Mouse (Mus musculus) left cerebral cortex, postnatal 14 days (tissue): ENCODE results near the gene Gprc5a. TPM values are rescaled to one million over a fixed set of nuclear protein-coding genes. Genes with fewer than 3 reads are reported as not detected.

Experiments
- DNase-seq, 2 experiments: peaks; one replicate each; pipeline ENCODE4 v3.0.0; 2021 to 2022; ENCODE audit warnings: low spot score in 2 of 2, mixed read lengths in 1 of 2
- intact Hi-C: fragments of 180-260 bp; cut with DNase I; formaldehyde crosslinking; loops from one replicate; pipeline ENCODE4 v1.15.1; 2025
- long read RNA-seq, 2 experiments: library from polyadenylated mRNA; stranded (forward); transcript quantifications; one replicate each; pipeline ENCODE4 v2.0.0; 2021
- total RNA-seq, 2 experiments: library from RNA; stranded (reverse); gene quantifications; 2 replicates each; pipeline ENCODE4 v1.2.3; 2021

The Gprc5a gene
- total RNA-seq, result under 1 TPM; 0.21 to 0.44 TPM
- long read RNA-seq, experiment 1, result 0 reads
- long read RNA-seq, experiment 2, result 0 reads

DNA sequence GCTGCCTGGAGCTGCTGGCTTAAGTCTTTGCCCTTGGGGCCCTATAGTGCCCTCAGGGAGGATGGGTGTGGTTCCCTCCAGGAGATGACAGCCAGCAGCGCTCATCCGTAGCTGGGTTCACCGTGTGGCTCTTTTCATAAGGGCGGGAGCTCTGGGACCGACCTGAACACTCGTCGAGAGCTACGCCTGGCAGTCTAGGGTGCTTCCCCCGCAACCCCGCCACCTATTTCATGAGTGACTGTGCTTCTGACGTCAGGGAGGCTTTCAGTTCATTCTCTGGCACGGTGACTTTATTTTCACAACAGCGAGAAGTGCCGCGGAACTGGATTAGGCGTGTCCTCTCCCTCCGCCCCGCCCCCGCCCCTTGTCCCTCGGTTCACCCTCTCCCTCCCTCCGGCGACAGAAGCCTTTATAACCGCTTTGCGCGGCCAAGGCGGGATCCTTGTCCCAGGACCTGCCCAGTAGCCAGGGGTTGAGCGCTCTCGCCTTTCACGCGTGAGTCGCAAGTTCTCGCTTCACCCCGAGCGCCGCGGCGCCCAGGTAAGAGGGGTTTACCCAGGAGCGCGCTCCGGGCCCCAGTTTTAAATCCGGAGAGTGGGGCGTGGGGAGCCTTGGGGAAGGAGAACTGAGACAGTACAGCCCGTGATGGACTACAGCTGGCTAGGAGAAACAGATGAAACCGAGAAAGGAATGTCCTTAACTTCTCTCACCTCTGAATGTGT lies at the start of gene Gprc5a:
Gprc5a (plus strand) TSS at position 416 of the 722 bp plus-strand sequence.
- intact Hi-C loops, result no loop called here
- peak; percentile 8 to 14 for DNase-seq

DNA sequence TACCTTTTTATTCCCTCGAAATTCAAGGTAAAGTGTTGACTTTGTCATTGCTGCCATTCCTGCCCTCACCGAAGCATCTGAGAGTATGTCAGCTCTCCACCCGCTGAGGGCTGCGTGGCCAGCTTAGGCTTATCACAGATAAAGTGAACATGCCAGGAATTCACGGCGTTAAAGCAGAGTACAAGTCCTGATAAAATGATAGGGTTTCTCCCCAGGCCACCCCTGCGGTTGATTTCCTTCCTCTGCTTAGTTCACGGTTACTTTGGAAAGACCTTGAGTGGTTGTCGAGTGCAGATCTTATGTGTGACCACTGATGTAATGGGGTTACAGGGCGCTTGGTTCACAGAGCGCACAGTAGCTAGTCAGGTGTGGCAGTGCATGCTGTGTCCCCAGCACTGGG lies 48.2 kb upstream of the Gprc5a start:
- DNase-seq, result no peak
- intact Hi-C loops, result no loop called here

DNA sequence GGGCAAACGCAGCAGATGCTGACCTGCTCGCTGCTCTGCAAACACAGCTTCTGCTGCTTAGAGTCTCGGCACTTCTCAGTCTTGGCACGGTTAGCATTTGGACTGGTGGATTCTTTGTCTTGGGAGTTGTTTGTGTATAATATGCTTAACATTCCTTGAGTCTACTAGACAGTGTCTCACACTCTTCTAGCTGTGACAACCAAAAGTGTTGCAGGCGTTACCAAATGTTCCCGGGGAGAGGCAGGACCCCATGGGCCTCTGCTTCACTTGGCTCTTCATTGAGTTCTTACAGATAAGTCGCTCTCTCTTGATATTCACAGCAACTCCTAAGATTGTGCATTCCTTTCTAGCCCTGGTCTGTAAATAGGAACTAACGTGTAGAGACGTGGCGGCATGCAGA lies 45.9 kb upstream of the Gprc5a start:
- intact Hi-C loops, result no loop called here
- no peak for DNase-seq

DNA sequence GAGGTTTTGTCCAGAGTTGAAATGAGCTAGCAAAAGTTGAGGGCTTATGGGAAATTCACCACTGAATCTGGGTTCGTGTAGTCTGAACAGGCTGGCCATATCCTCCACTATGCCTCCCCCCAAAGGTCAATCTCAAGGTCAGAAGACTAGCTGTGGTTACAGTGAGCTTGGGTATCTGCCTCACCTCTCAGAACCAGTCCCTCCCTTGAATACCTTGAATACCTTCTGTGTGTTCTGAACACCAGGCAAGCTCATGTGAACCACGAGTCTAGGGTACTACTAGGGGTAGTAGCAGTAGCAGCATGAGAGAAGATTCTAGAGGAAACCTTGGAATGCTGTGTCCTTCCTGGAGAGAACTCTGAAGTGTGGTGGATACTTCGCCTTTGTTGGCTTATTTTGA lies 43.8 kb upstream of the Gprc5a start:
- intact Hi-C loops, result no loop called here
- no peak for DNase-seq

DNA sequence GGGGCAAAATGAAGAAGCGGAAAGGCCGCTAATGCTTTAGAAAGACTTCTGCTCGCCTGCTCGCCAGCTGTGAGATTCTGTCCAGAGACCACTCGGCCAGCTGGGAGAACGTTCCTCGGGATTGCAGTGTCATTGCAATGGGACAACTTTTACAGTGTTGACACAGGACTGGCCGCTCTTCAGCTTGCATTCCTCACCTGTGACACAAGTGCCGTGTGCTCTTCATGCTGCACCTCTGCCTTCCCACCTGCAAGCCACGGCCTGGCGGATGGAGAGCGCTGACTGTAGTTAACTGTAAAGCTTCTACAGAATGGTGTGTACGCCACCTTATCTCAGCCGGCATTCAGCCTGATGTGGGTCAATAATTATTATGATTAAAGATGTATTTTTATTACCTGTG lies 42.1 kb upstream of the Gprc5a start:
- DNase-seq, result no peak
- intact Hi-C loops, result no loop called here

DNA sequence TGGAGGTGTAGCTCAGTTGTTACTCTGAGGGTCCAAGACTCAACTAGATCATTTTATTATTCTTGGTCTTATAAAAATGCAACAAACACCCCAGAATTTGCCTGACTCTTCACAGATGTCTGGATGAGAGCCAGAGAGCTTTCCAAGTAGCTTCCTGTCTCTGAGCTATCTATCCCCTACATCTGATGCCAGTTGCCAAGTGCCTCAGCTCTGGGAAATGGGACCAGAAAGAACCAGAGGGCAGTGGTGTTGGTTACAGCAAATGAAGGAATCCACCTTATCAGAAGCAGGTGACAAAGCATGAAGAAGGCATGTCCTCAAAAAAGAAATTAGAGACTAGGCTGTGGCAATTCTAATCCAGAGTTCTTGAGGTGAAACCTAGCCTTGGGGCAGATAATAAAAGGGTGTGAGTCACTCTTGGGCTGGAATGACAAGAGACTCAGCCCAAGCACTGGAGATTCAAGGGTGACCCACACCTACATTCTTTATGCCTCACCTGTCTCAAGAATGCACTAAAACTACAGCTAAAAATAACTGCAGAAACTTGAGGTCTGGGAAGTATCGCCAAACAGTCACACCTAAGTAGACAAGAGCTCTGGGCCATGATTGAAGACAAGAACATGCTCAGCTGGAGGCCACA lies 40.5 kb upstream of the Gprc5a start:
- no peak for DNase-seq
- intact Hi-C loops, result loop anchor here (5.0 kb wide), 1 partner anchor 117 kb away; no protein-coding TSS in a partner anchor

DNA sequence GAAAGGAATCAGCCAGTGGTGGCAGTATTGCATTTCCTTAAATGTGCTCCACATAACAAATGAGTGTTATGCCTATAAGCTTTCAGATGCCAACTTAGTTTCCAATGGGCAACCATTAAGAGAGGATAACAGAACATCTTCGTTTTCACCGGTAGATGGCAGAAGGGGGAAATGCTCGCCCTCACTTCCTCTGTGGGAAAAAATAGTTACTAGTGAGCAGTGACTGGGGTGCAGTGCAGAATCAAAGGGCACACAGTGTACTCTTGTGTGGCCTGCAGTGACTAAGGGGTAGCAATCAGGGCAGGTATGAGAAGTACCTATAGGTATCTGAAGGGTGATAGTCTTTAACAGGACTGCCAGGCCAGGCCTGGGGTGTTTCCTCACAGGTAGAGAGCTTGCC lies 39.2 kb upstream of the Gprc5a start:
- DNase-seq, result peak; percentile 51 to 77

DNA sequence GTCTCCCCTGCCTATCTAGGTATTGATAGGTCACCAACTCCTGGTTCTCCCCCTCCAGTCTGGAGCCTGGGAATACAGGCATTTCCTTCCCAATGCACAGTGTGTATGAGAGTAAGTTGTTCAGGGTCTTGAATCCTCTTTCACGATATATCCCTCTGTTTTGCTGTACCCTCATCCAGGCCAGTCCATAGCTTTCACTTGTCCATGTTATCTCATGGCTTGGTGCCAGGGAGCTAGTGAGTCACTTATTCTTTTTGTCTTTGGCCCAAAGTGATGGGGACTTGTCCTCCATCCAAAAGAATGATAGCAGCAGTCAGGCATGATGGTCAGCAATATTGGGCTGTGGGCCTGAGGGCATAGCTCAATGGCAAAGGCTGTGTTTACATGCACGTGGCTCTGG lies 38.7 kb upstream of the Gprc5a start:
- intact Hi-C loops, result loop anchor here (5.0 kb wide), 1 partner anchor 116 kb away; no protein-coding TSS in a partner anchor

More for the DNA sequence above, 39.2 kb upstream of the Gprc5a start:
- intact Hi-C loops, result loop anchor here (5.0 kb wide), 1 partner anchor 116 kb away; no protein-coding TSS in a partner anchor

DNA sequence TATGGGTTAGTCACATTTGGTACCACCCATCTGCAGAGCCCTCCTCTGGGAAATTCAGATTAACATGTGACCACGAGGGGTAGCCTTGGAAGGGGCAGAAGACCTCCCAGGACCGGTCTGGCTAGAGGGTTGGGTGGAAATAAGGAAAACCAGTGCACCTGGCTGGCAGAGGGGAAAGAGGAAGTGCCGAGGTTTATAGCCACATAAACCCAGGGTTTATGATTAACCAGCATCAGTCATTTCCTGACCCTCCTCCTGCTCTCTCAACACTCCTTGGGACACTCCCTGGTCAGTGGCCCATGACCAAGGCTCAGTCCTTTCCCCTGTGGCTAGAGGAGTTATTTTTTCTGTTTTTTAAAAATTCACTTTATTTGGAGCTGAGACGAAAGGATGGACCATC lies 36.2 kb upstream of the Gprc5a start:
- DNase-seq, result no peak
- intact Hi-C loops, result loop anchor here (5.0 kb wide), 1 partner anchor 113 kb away; no protein-coding TSS in a partner anchor

More for the DNA sequence above, 38.7 kb upstream of the Gprc5a start:
- DNase-seq, result no peak

DNA sequence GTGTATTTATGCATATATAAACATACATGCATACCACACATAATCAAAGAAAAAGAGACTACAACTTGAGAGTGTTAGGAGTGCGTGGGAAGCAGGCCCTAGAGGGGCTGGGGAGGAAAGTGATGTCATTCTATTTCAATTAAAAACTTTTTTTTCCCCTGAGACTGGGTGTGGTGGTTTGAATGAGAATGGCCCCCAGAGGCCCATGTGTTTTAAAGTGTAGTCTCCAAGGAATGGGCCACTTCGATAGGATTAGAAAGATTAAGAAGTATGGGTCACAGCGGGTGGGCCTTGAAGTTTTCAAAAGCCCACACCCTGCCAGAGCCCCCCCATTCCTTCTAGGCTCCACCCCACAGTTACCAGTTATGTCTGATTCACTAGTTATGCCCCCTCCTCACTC lies 26.8 kb upstream of the Gprc5a start:
- intact Hi-C loops, result no loop called here
- DNase-seq, result no peak

DNA sequence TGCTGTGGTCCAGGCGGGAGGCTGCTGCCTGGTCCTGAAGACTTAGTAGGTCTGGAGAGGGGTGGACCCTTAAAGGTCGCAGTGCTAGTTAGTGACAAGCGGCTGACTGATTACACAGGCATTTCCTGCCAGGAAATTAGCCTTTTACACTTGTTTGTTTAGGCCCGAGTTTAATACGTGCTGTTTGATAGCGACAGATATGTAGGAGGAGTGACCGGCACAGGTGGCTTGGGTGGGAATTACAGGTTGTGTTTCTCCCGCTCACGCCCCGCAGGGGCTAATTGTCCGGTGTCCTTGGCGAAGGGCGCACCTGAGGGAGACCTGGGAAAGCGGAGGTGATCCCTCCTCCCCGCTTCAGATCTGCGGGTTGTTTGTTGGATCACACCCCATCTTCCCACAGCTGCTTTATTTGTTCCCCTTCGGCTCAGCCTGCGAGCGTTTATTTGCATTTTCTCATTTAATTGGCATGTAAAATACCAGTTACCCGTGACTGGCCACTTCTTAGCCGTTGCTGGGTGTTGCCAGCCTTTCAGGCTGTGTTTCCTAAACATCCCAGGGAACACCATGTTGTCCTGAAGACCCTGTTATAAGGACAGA lies 25.1 kb upstream of the Gprc5a start:
- intact Hi-C loops, result no loop called here
- DNase-seq, result no peak

DNA sequence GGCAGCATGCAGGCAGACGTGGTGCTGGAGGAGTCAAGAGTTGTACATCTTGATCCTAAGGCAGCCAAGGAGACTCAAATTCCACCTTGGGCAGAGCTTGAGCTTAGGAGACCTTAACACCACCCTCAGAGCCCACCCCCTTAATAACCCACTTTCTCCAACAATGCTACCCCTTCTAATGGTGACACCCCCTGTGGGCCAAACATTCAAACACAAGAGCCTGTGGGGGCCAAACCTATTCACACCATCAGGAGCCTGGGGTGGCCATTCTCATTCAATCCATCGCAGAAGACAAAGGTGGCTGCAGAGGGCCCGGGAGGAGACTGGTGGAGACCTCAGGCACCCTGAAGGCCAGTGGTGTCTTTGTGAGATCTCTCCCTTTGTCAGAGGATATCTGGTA lies 23.5 kb upstream of the Gprc5a start:
- DNase-seq, result no peak
- intact Hi-C loops, result no loop called here

DNA sequence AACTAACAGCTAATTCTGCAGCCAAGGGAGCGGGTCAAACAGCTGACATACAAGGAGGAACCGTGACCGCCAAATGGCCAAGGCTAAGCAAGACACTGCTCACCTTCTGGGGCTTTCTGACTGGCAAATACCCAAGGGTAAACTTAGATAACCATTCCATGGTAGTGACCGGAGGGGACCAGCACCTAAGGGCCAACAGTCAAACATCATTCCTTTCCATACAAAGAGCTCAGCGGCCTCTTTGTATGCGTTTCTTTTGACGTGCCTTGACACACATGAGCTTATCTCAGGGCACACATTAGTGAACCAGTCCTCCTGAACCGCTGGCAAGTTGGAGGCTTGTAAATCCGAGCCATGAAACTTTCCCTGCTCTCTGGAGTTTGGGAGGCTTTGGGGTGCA lies 18.2 kb upstream of the Gprc5a start:
- no peak for DNase-seq
- intact Hi-C loops, result no loop called here

DNA sequence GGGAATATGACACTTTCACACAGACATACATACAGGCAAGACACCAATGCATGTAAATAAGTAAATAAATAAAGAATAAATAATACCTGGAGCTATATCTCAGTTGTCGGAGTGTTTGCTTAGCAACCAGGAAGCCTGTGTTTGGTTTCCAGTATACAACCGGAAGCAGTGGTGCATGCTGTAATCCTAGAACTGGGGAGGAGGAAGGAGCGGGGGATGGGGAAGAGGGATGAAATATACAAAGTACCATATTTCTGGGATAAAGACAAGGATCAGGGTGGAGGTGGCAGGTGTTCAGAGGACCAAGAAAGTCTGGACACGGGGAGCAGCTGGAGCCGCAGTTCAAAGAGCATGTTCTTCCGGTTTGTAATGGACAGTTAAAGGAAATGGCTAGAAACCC lies 16.9 kb upstream of the Gprc5a start:
- intact Hi-C loops, result no loop called here
- no peak for DNase-seq

DNA sequence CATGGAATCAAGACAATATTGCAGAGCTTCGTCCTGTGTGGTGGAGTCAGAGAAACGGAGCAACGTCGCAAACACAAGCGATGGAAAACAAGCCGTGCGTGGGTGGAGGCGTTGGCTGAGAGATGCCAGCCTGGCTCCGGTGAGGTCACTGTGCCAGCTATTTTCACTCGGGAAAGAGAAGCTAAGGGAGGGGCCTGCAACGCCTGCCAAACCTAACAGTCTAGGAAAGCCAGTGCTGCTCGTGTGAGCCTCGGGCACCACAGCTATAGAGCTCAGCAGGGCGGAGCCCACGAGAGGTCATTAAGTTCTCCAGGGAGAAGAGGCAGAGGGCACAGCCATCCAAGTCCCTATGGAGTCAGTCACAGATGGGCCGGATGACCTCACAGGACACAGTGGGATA lies 16.5 kb upstream of the Gprc5a start:
- intact Hi-C loops, result no loop called here
- no peak for DNase-seq

DNA sequence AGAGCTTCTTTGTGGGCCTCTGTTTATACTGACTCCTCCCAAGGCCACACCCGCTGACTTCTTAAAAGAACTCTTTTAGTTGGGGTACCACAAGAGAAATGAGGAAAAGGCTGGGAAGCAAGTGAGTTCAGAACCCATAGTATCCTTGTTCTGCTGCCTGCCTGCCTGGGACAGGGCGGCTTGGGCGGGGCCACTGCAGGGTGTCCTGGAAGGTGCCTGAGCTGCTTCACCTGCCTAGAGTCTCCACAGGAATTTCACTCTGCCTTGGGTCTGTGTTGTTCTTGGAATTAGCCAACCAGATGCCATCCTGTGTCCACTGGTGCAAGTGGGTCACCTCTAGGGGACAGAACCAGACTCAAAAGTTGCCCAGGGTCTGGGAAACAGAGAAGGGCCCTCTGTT lies 11.7 kb upstream of the Gprc5a start:
- DNase-seq, result no peak
- intact Hi-C loops, result no loop called here

DNA sequence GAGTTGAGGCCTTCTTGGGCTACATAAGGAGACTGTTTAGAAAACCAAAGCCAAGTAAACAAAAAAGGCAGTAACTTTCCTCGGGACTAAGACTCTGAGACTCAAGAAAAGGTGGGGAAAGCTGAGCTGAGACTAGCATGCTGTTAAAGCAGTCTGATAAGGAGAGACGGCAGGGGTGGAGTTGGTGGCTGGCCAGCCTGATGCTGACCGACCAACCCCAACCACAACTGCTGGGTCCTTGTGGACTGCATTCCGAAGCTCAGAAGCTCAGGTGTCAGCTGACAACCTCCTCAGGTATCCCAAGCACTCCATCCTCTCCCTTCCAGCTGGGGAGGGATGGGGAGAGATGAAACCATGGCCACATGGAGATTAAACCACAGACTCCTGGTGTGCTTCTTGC lies 9.6 kb upstream of the Gprc5a start:
- intact Hi-C loops, result no loop called here
- DNase-seq, result no peak

DNA sequence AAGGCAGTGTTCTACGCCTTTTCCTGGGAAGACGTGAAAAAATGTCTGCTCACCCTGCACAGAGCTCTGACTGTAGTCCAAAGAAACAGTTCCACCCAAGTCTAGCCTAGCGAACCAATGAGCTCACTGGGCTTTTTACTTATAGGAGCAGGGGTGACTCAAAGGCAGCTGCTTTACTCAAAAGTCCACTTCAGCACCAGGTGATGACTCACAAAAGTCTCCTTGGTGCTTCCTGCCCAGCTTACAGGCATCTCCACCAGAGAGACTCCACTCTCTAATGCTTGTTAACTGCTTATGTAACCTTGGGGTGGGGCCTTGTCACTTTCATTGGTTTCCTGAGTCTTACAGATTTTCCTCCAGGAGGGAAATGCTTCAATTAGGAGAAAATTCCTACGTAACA lies 4.7 kb upstream of the Gprc5a start:
- intact Hi-C loops, result no loop called here

DNA sequence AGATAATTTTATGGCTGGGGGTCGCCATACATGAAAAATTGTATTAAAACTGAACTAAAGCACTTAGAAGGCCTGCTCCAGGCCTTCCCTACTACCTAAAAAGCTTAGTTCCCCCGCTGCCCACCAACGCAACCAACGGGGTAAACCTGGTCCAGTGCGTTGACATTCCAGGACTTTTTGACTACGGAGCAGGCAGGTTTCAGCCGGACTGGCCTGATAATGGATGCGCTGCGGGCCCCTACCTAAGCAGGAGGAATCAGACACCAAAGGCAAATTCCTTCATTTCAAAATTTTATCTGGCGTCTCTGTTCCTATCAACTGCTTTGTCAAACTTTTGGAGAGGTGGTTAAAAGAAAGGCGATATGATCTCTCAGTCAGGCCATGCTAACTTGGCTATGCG lies 830 bp upstream of the Gprc5a start:
- DNase-seq, result no peak
- intact Hi-C loops, result no loop called here

More for the DNA sequence above, 4.7 kb upstream of the Gprc5a start:
- DNase-seq, result no peak

DNA sequence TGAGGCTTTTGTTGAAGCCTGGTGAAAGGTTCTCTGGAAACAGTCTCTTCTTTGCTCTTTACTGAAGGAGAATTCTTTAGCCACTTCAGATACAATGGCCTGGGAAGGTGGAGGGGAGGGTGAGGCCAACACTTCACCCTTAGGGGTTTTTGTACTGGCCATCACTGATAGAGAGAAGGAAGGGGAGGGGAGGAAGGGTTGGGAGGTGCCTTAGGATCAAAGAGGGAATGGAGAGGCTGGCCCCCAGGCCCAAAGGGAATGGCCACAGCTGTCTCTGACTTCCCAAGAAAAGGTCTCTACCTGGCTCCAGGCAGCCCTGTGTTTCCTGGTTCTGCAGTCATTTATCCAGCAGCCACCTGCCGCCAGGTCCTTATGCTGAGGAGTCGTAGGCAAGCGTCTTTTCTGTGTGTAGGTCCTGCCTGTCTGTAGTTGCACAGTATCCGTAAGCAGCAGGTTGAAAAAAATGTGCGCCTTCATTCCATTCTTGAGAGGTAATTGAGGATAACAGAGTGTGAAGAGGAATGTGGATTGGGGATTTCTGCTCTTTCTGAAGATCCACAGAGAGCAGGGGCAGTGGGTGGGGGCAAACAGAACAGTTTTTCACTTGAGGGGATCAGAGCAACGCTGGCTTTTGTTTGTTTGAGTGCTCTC lies 1.5 kb downstream of the Gprc5a start:
- intact Hi-C loops, result no loop called here
- no peak for DNase-seq
